ENCODE assay signal across 8 mouse cellular contexts in the genomic region with DNA sequence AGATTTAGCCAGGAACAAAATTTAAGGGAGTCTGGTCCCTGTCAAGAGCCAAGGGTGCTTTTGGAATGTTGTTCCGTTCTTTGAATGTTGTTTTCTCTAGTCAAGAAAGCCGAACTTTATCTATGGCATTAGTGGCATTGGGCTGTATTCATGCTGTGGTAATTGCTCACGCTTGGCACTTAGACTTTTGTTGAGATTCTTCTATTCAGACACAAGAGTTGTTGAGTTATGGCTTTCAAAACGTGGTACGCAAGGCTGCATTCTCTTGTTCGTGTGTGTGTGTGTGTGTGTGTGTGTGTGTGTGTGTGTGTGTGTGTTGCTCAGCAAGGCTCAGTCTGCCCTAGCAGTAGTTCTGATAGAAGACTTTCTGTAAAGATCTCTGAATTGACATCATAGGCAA.
A peak's percentile ranks its signal among the peaks of the same experiment; 100 is the strongest.
DNase-seq lines count a peak whose midpoint lies in the region; ATAC-seq and TF ChIP-seq lines count a peak whose summit lies in the region.

No protein-coding gene starts in this region.

- H3K4me2 ChIP-seq in heart, embryonic 12.5 days = peak overlapping the region; percentile 99
- H3K4me2 ChIP-seq in forebrain, embryonic 14.5 days (ENCODE audit: low read length) = peak overlapping the region; percentile 88
- peak overlapping the region; percentile 68 for H3K4me2 ChIP-seq in midbrain, embryonic 11.5 days

- no peaks in the 10 kb centered on the region for H3K36me3 ChIP-seq in heart, embryonic 12.5 days
- H3K36me3 ChIP-seq in forebrain, embryonic 14.5 days (ENCODE audit: control insufficient read depth, insufficient read depth, low read length) = no peaks in the 10 kb centered on the region
- no peaks in the 10 kb centered on the region for H3K36me3 ChIP-seq in midbrain, embryonic 11.5 days (ENCODE audit: control insufficient read depth, insufficient read depth, low read length)

- peaks cover 11% of the 10 kb centered on the region for H3K4me1 ChIP-seq in heart, embryonic 12.5 days (replicated peaks)
- peaks cover 9% of the 10 kb centered on the region for H3K4me1 ChIP-seq in forebrain, embryonic 14.5 days (ENCODE audit: control insufficient read depth, insufficient read depth, low read length)
- peaks cover 13% of the 10 kb centered on the region for H3K4me1 ChIP-seq in midbrain, embryonic 11.5 days (ENCODE audit: control insufficient read depth, insufficient read depth, low read length)

- H3K4me3 ChIP-seq in heart, embryonic 12.5 days = peak overlapping the region; percentile 62
- H3K4me3 ChIP-seq in forebrain, embryonic 14.5 days (ENCODE audit: low read depth, low read length) = peak overlapping the region; percentile 64
- H3K4me3 ChIP-seq in midbrain, embryonic 11.5 days (ENCODE audit: low read depth, low read length) = peak overlapping the region; percentile 74

- no peaks in the 10 kb centered on the region for H3K9me3 ChIP-seq in heart, embryonic 12.5 days (replicated peaks)
- H3K9me3 ChIP-seq in forebrain, embryonic 14.5 days (replicated peaks; ENCODE audit: control insufficient read depth, low read length) = no peaks in the 10 kb centered on the region
- H3K9me3 ChIP-seq in midbrain, embryonic 11.5 days (ENCODE audit: control insufficient read depth, low read length) = no peaks in the 10 kb centered on the region

- intact Hi-C loops in heart, postnatal 10 days (cut with DNase I) = no loop called here

- H3K9ac ChIP-seq in heart, embryonic 12.5 days = peak overlapping the region; percentile 67
- peak overlapping the region; percentile 82 for H3K9ac ChIP-seq in forebrain, embryonic 14.5 days (ENCODE audit: low read length)
- H3K9ac ChIP-seq in midbrain, embryonic 11.5 days (ENCODE audit: low read length) = peak overlapping the region; percentile 71

- H3K27ac ChIP-seq in heart, embryonic 12.5 days (ENCODE audit: poor library complexity, severe bottlenecking) = no peak overlapping the region
- H3K27ac ChIP-seq in forebrain, embryonic 14.5 days (ENCODE audit: low read depth, low read length) = peak overlapping the region; percentile 80; the same call in 1 of the 2 replicates
- H3K27ac ChIP-seq in midbrain, embryonic 11.5 days (ENCODE audit: low read depth, low read length) = no peak overlapping the region; the same call in 1 of the 2 replicates

- 10% methylated on average over 6 of the region's 6 CpGs for WGBS in heart, embryonic 12.5 days
- 3% methylated on average over 6 of the region's 6 CpGs for WGBS in forebrain, embryonic 14.5 days
- 1% methylated on average over 6 of the region's 6 CpGs for WGBS in midbrain, embryonic 11.5 days

- DNase-seq in heart, postnatal 10 days = no peak
- peak; percentile 66 for DNase-seq in brain, embryonic 14.5 days (ENCODE audit: low read depth)
- peak; percentile 43 for DNase-seq in forebrain, embryonic 14.5 days (ENCODE audit: low spot score)
- DNase-seq in midbrain, embryonic 11.5 days (ENCODE audit: low spot score, missing footprints) = no peak
- no peak for DNase-seq in urinary bladder, postnatal 25 days (ENCODE audit: low spot score)
- DNase-seq in MN1 (ENCODE audit: low spot score) = no peak

- no peaks in the 10 kb centered on the region for H3K27me3 ChIP-seq in heart, embryonic 12.5 days (replicated peaks)
- H3K27me3 ChIP-seq in forebrain, embryonic 14.5 days (replicated peaks; ENCODE audit: control insufficient read depth, insufficient read depth, low read length) = no peaks in the 10 kb centered on the region
- H3K27me3 ChIP-seq in midbrain, embryonic 11.5 days (ENCODE audit: control insufficient read depth, insufficient read depth, low read length) = no peaks in the 10 kb centered on the region

- TF ChIP-seq POLR2A in brain, embryonic 14.5 days (IDR thresholded peaks at IDR 0.05; ENCODE audit: borderline replicate concordance, extremely low read depth, insufficient read depth, insufficient read length, poor library complexity, severe bottlenecking) = no peak

- TF ChIP-seq CTCF in brain, embryonic 14.5 days (IDR thresholded peaks at IDR 0.05; ENCODE audit: borderline replicate concordance, extremely low read depth, insufficient read depth, insufficient read length) = no peak

- no peak for ATAC-seq in heart, embryonic 12.5 days (ENCODE audit: insufficient number of reproducible peaks, low FRiP score)
- peak; percentile 5; the same call in 1 of the 2 replicates for ATAC-seq in forebrain, embryonic 14.5 days
- ATAC-seq in midbrain, embryonic 11.5 days (ENCODE audit: low FRiP score) = no peak
- ATAC-seq in monocyte, adult 5-6 weeks (replicated peaks; ENCODE audit: insufficient number of reproducible peaks, low FRiP score, low TSS enrichment, poor library complexity, severe bottlenecking) = no peak

Comparison
In these comparisons a context has a peak if more than half of its experiments do, and no peak if none do; other contexts are left out.
1. DNase-seq: peak in brain, embryonic 14.5 days (single experiment) and forebrain, embryonic 14.5 days (single experiment); none in heart, postnatal 10 days (0 of 2), midbrain, embryonic 11.5 days (single experiment), urinary bladder, postnatal 25 days (single experiment) and MN1 (single experiment).
2. Peak in every context shown above with its lines, with median percentiles within 50 percentile points of each other: H3K4me2 ChIP-seq, H3K4me3 ChIP-seq and H3K9ac ChIP-seq.